Mouse (Mus musculus) hindbrain, embryonic 12.5 days (tissue): ENCODE measurements around the gene Hnrnpab. TPM values are rescaled to one million over a fixed set of nuclear protein-coding genes. Genes with fewer than 3 reads are reported as not detected.

ENCODE experiments used
- ATAC-seq: fragments of 200-750 bp; cut with Nextera tagmentation; 2 replicates; pipeline ENCODE4 v1.8.0; 2017; ENCODE audit warnings: moderate TSS enrichment; ENCODE audit not compliant: low FRiP score
- H3K27ac ChIP-seq: fragments of 300-500 bp; sonication (generic); 2 replicates; pipeline ENCODE4 v1.5.1; 2016; ENCODE audit warnings: mild to moderate bottlenecking
- H3K27me3 ChIP-seq: fragments of 300-500 bp; sonication (generic); 2 replicates; pipeline ENCODE4 v1.6.1; 2016; ENCODE audit warnings: mild to moderate bottlenecking
- H3K36me3 ChIP-seq: fragments of 300-500 bp; sonication (generic); 2 replicates; pipeline ENCODE4 v1.6.1; 2016; ENCODE audit warnings: mild to moderate bottlenecking
- H3K4me1 ChIP-seq: fragments of 300-500 bp; sonication (generic); 2 replicates; pipeline ENCODE4 v1.6.1; 2016
- H3K4me2 ChIP-seq: fragments of 300-500 bp; sonication (generic); replicated peaks from 2 replicates; pipeline ENCODE4 v1.6.1; 2016; ENCODE audit warnings: mild to moderate bottlenecking
- H3K4me3 ChIP-seq: fragments of 300-500 bp; sonication (generic); 2 replicates; pipeline ENCODE4 v1.5.1; 2016; ENCODE audit warnings: mild to moderate bottlenecking
- H3K9ac ChIP-seq: fragments of 300-500 bp; sonication (generic); 2 replicates; pipeline ENCODE4 v1.6.1; 2016; ENCODE audit warnings: mild to moderate bottlenecking, moderate library complexity
- H3K9me3 ChIP-seq: fragments of 300-500 bp; sonication (generic); replicated peaks from 2 replicates; pipeline ENCODE4 v1.6.1; 2016; ENCODE audit warnings: mild to moderate bottlenecking
- WGBS: fragments of 180-500 bp; shearing (Covaris S2); methylation state at CpG from one replicate; pipeline ENCODE4 v1.1.7; 2016; 5-methylcytosine and 5-hydroxymethylcytosine counted together
- polyA plus RNA-seq: library from polyadenylated mRNA; unstranded; fragments of >200 nt; fragmentation: Nextera tagmentation; extraction: Ambion mirVana; gene quantifications from 2 replicates; pipeline ENCODE4 v1.2.1, GENCODE M21; 2016

Hnrnpab gene
- polyA plus RNA-seq = 723 and 728 TPM in 2 replicates

DNA sequence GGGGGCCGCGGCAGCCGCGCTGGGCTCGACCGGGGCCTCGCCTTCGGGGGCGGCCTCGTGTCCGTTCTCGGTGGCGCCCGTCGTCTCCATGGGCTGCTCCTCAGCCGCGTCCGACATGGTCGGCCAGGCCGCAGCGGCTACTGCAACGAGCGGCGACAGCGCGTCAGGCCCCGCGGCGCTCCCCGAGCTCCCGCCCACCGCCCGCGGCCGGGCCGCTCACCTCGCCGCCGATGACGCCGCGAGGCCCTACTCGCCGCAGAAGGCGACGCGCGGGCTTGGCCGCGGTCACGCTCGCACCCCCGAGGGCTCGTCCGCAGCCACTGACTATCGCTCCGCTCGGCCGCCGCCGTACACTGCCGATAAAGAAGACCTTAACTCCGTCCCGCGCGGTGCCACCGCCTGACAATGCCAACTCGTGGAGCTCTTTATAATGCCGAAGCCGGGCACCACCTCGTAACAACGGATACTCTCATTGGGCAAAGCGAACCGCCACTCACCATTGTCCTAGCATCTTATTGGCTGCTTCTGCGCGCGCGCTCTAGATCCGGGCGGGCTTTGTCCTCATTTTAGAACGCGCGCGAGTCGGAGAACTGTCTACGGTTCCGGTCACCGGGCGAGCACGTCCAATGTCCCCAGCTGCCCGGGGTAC is at the start of gene Hnrnpab:
Hnrnpab (minus strand) TSS at position 401 of the 649 bp plus-strand sequence.
- peak within 1 kb of the TSS; percentile 96 for H3K27ac ChIP-seq
- H3K4me2 ChIP-seq = peak within 1 kb of the TSS; percentile 89
- peak within 1 kb of the TSS; percentile 100 for H3K9ac ChIP-seq
- no peaks in the 10 kb centered on the region for H3K27me3 ChIP-seq
- ATAC-seq = peak; percentile 94
- no peaks in the 10 kb centered on the region for H3K9me3 ChIP-seq
- H3K36me3 ChIP-seq = peaks cover 33% of the 10 kb centered on the region
- peaks cover 41% of the 10 kb centered on the region for H3K4me1 ChIP-seq
- under 1% methylated on average over 89 of the region's 91 CpGs for WGBS
- peak within 1 kb of the TSS; percentile 100 for H3K4me3 ChIP-seq

GRCm38 (mm10) chr11:51654891-51655290 is 48.2 kb upstream of the Hnrnpab start:
- Histone ChIP-seq H3K27ac (no peak overlapping the region), H3K27me3 (peaks cover 17% of the 10 kb centered on the region), H3K9ac (no peak overlapping the region), H3K9me3 (no peaks in the 10 kb centered on the region), H3K4me1 (peaks cover 11% of the 10 kb centered on the region), H3K36me3 (no peaks in the 10 kb centered on the region), H3K4me2 (no peak overlapping the region), H3K4me3 (no peak overlapping the region)
- ATAC-seq = no peak
- 93% methylated on average over 3 of the region's 3 CpGs for WGBS

DNA sequence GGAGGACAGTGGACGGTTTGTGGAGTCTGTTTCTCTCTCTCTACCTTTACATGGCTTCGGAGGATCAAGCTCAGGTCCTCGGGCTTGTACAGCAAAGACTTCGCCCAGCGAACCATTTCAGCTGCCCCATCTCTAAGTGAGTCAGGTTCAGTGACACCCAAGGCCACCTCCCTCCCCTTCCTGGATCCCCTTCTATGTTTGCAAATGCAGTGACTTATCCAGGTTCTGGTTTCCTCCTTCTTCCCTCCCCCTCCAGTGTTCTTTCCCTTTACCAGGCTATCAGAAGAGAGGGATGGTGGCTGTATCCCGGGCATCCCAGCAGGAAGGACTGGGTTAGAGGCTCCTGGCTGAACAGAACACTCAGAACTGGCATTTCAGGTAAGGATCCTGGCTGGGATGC is 47.1 kb upstream of the Hnrnpab start:
- no peak overlapping the region for H3K9ac ChIP-seq
- no peak for ATAC-seq
- no peaks in the 10 kb centered on the region for H3K9me3 ChIP-seq
- H3K4me2 ChIP-seq = no peak overlapping the region
- H3K36me3 ChIP-seq = no peaks in the 10 kb centered on the region
- H3K27me3 ChIP-seq = peaks cover 28% of the 10 kb centered on the region
- 90% methylated on average over 6 of the region's 6 CpGs for whole genome bisulfite sequencing
- H3K27ac ChIP-seq = no peak overlapping the region
- no peak overlapping the region for H3K4me3 ChIP-seq
- peaks cover 22% of the 10 kb centered on the region for H3K4me1 ChIP-seq

- Histone ChIP-seq H3K4me3 (no peak overlapping the region), H3K27ac (no peak overlapping the region), H3K36me3 (no peaks in the 10 kb centered on the region), H3K9me3 (no peaks in the 10 kb centered on the region), H3K9ac (no peak overlapping the region), H3K4me2 (no peak overlapping the region), H3K4me1 (peaks cover 30% of the 10 kb centered on the region), H3K27me3 (peaks cover 30% of the 10 kb centered on the region)
- 88% methylated on average over 4 of the region's 4 CpGs for WGBS
- no peak for ATAC-seq
Observed at GRCm38 (mm10) chr11:51652889-51653418, 46.3 kb upstream of the Hnrnpab start.

DNA sequence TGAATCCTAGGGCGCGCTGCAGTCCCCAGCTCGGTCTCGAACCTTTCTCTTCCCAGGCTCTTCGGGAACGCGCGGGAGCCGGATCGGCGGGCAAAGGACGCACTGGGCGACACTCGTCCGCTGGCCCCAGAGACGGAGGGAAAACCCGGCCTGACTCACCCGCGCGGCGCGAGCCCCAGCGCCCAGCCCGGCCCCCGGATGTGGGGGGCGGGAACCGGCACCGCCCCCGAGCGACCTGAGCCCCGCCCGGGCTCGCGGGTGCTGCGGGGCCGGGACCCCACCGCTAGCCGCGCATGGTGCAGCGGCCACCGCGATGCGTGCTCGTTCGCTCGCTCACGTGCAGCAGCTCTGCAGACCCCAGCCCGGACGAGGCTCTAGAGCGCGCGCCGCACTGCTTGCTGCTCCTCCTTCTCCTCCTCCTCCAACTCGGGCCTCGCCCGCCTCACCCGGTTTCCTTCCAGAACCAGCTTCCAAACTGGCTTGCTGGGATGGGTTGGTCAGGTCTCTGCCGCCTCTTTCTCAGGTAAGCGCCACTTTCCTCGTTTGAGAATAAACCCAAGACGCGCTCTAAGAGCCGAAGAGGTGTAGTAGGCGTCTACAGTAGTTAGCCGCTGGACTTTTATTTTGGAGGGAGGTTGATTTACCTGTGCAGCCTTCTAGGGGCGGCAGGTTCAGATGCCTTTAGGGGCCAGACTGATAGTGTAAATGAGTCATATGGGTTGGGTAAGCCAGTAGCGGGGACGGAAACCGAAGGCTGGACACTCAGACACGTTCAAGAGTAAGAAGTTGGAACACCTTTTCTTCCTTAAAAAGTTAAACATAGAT is 44.3 kb upstream of the Hnrnpab start, which contains the start of the genes N4bp3 and D930048N14Rik:
N4bp3 (minus strand) TSS at position 152 of the 825 bp plus-strand sequence.
D930048N14Rik (plus strand) TSS at position 264 of the 825 bp plus-strand sequence.
- peaks cover 30% of the 10 kb centered on the region for H3K27me3 ChIP-seq
- no peak within 1 kb of the TSS; the same call in 1 of the 2 replicates for H3K27ac ChIP-seq
- peaks cover 35% of the 10 kb centered on the region for H3K4me1 ChIP-seq
- no peaks in the 10 kb centered on the region for H3K36me3 ChIP-seq
- H3K4me3 ChIP-seq = peak within 1 kb of the TSS; percentile 62
- 2% methylated on average over 56 of the region's 70 CpGs for WGBS
- no peaks in the 10 kb centered on the region for H3K9me3 ChIP-seq
- peak within 1 kb of the TSS; percentile 95 for H3K4me2 ChIP-seq
- peak; percentile 62 for ATAC-seq
- H3K9ac ChIP-seq = peak within 1 kb of the TSS; percentile 71

- Histone ChIP-seq H3K9me3 (no peaks in the 10 kb centered on the region), H3K4me1 (peaks cover 35% of the 10 kb centered on the region), H3K4me3 (peak overlapping the region; percentile 62), H3K27ac (no peak overlapping the region), H3K9ac (peak overlapping the region; percentile 71), H3K27me3 (peaks cover 30% of the 10 kb centered on the region), H3K4me2 (peak overlapping the region; percentile 95), H3K36me3 (no peaks in the 10 kb centered on the region)
- WGBS = 1% methylated on average over 30 of the region's 30 CpGs
- 0 out of 2 replicates have a peak, but pooled peaks have one; percentile 7 for ATAC-seq
Observed at GRCm38 (mm10) chr11:51650261-51650660, 43.6 kb upstream of the Hnrnpab start.

DNA sequence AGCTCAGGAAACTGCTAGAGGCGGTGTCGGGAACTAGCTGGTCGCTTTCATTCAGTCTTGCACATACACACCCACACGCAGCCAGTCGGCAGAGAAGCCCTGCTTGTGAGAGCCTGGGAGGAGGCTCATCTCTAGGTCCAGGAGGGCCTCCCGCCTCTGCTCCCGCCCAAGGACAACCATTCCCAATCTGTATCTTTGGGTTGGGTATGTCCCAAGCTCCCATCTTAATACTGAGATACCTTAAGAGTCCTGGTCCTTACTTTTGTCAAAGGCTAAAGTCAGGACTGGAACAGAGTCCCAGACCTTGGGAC is 43.2 kb upstream of the Hnrnpab start:
- H3K9me3 ChIP-seq = no peaks in the 10 kb centered on the region
- 4% methylated on average over 7 of the region's 7 CpGs for WGBS
- H3K9ac ChIP-seq = peak overlapping the region; percentile 71
- ATAC-seq = no peak
- H3K4me2 ChIP-seq = peak overlapping the region; percentile 95
- H3K27me3 ChIP-seq = peaks cover 30% of the 10 kb centered on the region
- no peaks in the 10 kb centered on the region for H3K36me3 ChIP-seq
- H3K4me1 ChIP-seq = peaks cover 35% of the 10 kb centered on the region
- no peak overlapping the region; the same call in 1 of the 2 replicates for H3K27ac ChIP-seq
- H3K4me3 ChIP-seq = peak overlapping the region; percentile 62

GRCm38 (mm10) chr11:51649111-51649888 is 42.7 kb upstream of the Hnrnpab start:
- WGBS = 22% methylated on average over 11 of the region's 11 CpGs
- Histone ChIP-seq H3K27ac (peak overlapping the region; percentile 49; the same call in 1 of the 2 replicates), H3K27me3 (peaks cover 30% of the 10 kb centered on the region), H3K4me3 (peak overlapping the region; percentile 62), H3K9ac (peak overlapping the region; percentile 71), H3K4me1 (peaks cover 35% of the 10 kb centered on the region), H3K36me3 (no peaks in the 10 kb centered on the region), H3K9me3 (no peaks in the 10 kb centered on the region), H3K4me2 (peak overlapping the region; percentile 95)
- ATAC-seq = peak; percentile 13; the same call in 1 of the 2 replicates

DNA sequence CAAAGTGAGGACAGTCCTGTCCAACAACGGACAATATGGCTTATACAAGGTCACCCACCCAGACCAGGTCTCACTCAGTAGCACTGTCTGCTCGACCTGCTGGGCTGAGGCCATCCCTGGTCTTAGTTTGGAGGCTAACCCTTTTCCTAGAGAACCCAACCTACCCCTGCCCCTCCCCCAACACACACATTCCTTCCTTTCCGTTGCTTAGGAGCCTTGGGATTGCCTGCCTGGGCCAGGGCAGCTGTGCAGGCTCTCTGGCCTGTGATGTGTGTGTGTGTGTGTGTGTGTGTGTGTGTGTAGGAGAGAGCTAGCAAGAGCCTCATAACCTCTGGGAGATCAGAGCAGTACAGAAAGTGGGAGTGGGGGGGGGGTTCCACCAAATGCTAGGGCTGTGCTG is 41.9 kb upstream of the Hnrnpab start:
- WGBS = 21% methylated on average over 3 of the region's 3 CpGs
- Histone ChIP-seq H3K4me2 (peak overlapping the region; percentile 25), H3K27me3 (peaks cover 30% of the 10 kb centered on the region), H3K4me3 (peak overlapping the region; percentile 6; the same call in 1 of the 2 replicates), H3K4me1 (peaks cover 35% of the 10 kb centered on the region), H3K36me3 (no peaks in the 10 kb centered on the region), H3K9me3 (no peaks in the 10 kb centered on the region), H3K27ac (peak overlapping the region; percentile 49; the same call in 1 of the 2 replicates), H3K9ac (no peak overlapping the region)
- ATAC-seq = peak; percentile 69

DNA sequence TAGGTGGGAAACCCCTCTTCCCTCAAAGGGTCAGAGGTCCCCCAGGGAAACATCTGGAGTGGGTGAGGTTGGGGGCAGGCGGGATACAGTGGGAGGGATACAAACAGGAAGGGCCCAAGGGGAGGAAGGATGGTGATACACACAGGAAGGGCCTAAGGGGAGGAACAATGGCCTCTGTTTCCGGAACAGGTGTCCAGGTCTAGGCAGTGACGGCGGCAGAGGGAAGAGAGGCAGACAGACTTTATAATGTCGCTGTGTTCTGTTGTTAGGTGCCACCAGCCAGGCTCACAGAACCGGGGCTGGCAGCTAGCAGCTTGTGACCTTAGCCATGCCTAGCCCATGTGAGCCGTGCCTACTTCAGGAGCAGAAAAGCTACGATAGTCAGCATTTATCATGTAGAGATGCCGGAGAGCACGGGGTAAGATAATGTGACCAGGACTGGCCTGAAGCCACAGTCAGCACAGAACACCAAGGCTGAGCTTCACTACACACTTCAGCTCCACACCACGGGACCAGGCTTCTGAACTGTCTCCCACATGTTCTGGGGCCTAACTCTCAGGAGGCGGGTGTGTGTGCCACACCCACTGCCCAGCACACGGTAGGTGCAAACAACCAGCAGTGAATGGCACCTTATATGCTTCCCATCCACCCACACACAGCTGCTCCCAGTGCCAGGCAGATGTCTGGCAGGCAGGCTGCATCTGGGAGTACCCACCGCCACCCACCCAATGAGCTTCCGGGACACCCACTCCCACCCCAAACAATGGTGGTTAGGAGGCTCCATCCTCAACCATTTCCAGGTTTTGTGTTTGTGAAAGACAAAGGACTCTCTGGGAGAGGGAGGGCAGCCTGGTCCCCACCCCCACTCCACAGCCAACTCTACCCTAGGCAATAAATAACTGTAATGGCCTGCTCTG is 40.4 kb upstream of the Hnrnpab start:
- Histone ChIP-seq H3K27ac (peak overlapping the region; percentile 49; the same call in 1 of the 2 replicates), H3K4me1 (peaks cover 35% of the 10 kb centered on the region)
- no peak for ATAC-seq

GRCm38 (mm10) chr11:51646245-51646644 is 39.6 kb upstream of the Hnrnpab start:
- Histone ChIP-seq H3K27me3 (peaks cover 27% of the 10 kb centered on the region), H3K9ac (no peak overlapping the region), H3K4me1 (peaks cover 35% of the 10 kb centered on the region), H3K9me3 (no peaks in the 10 kb centered on the region), H3K27ac (no peak overlapping the region), H3K36me3 (no peaks in the 10 kb centered on the region), H3K4me3 (no peak overlapping the region), H3K4me2 (no peak overlapping the region)
- ATAC-seq = no peak
- 86% methylated on average over 7 of the region's 7 CpGs for WGBS

More for the DNA sequence above, 40.4 kb upstream of the Hnrnpab start:
- Histone ChIP-seq H3K9ac (no peak overlapping the region), H3K27me3 (peaks cover 30% of the 10 kb centered on the region), H3K4me2 (no peak overlapping the region), H3K4me3 (no peak overlapping the region), H3K36me3 (no peaks in the 10 kb centered on the region), H3K9me3 (no peaks in the 10 kb centered on the region)
- WGBS = 77% methylated on average over 15 of the region's 15 CpGs
